Mouse (Mus musculus): ENCODE measurements around the gene Gm45716. TPM values are rescaled to one million over a fixed set of nuclear protein-coding genes. Genes with fewer than 3 reads are reported as not detected.

The Gm45716 gene
- polyA plus RNA-seq (2017; shearing (Covaris generic)) = 9.8 TPM

GRCm38 (mm10) chr11:90187441-90187840 is at the start of gene Gm45716:
TSS of gene Gm45716 (plus strand) at chr11:90187683.

GRCm38 (mm10) chr11:90249025-90249650 is 61.7 kb downstream of the Gm45716 start, which contains the start of gene Mmd:
TSS of gene Mmd (plus strand) at chr11:90249456.

Other genes starting within 250 kb of the Gm45716 start
- gene Pctp, start 184.8 kb upstream of the Gm45716 start, polyA plus RNA-seq (2017; shearing (Covaris generic)) = 3.7 TPM
- gene Tmem100, start 157.3 kb upstream of the Gm45716 start, polyA plus RNA-seq (2017; shearing (Covaris generic)) = not detected
- 18.4 TPM for gene Mmd, start 61.8 kb downstream of the Gm45716 start, polyA plus RNA-seq (2017; shearing (Covaris generic))
- 10.1 TPM for gene Hlf, start 203.2 kb downstream of the Gm45716 start, polyA plus RNA-seq (2017; shearing (Covaris generic))

Data from effector memory CD4-positive, alpha-beta T cell, adult 5 months (primary cell).